Mouse (Mus musculus): Measurements from ENCODE around the gene Bace1. TPM values are rescaled to one million over a fixed set of nuclear protein-coding genes. Genes with fewer than 3 reads are reported as not detected.

The Bace1 gene
- total RNA-seq, 2 experiments from 2014 or later: 35.6 to 37.1 TPM

- no peak for DNase-seq (ENCODE audit: low spot score)
Observed at GRCm38 (mm10) chr9:45893681-45894080, 55.3 kb downstream of the Bace1 start.

- no peak for DNase-seq (ENCODE audit: low spot score)
Observed at GRCm38 (mm10) chr9:45905196-45905595, 66.8 kb downstream of the Bace1 start.

GRCm38 (mm10) chr9:45905811-45906237, 67.4 kb downstream of the Bace1 start:
- no peak for DNase-seq (ENCODE audit: low spot score)

- DNase-seq (ENCODE audit: low spot score): peak; percentile 91
Observed at GRCm38 (mm10) chr9:45906355-45907077, 68.1 kb downstream of the Bace1 start, which contains the start of the genes Pcsk7 and Rnf214. Gene Pcsk7, plus strand, starts transcription at chr9:45906497. Gene Rnf214, minus strand, starts transcription at chr9:45906911.

- no peak for DNase-seq (ENCODE audit: low spot score)
Observed at GRCm38 (mm10) chr9:45907078-45907428, 68.7 kb downstream of the Bace1 start.

DNA sequence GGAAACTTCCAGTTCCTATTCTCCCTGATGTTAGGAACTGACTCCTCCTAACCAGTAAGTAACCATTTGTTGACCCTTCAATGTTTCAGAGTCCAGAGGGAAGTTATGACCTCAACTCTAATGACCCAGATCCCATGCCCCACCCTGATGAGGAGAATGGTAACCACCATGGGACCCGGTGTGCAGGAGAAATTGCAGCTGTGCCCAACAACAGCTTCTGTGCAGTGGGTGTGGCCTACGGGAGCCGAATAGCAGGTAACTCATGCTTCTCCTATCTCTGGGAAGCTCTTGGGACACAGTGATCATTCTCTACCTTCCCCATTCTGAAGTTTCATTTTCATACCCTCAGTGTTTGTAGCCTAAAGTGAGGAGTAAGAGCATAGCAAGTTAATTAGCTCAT, 72.6 kb downstream of the Bace1 start:
- no peak for DNase-seq (ENCODE audit: low spot score)

DNA sequence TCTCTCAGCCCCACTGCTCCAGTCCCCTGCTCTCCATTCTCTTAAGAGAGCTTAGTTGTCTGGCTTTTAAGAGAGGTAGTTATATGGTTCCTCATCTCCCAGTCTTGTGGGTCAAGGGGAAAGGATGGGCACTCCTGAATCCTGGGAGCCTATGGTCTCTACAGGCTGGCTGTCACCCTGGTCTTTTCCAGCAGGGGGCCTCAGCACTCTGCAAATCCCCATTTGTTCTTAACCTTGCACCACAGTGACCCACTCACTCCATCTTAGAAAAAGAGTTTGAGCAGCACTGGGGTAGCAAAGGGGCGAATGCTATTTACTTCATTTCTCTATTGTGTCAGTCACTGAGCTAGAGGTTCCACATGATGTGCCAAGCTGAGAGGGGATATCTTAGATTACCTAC, 73.3 kb downstream of the Bace1 start:
- DNase-seq (ENCODE audit: low spot score): peak; percentile 51

Other genes starting within 250 kb of the Bace1 start
- gene Cep164, start 9.9 kb upstream of the Bace1 start, total RNA-seq (2021): 1 to 10 TPM; 2.4 to 2.6 TPM
- 1 to 10 TPM; 8.0 to 9.0 TPM for gene Pcsk7, start 67.9 kb downstream of the Bace1 start, total RNA-seq (2021)
- 10 to 100 TPM; 28.2 to 29.5 TPM for gene Rnf214, start 68.3 kb downstream of the Bace1 start, total RNA-seq (2021)
- 10 to 100 TPM; 40.9 to 62.1 TPM for gene Tagln, start 97.5 kb downstream of the Bace1 start, total RNA-seq (2021)
- 10 to 100 TPM; 57.8 to 66.2 TPM for gene Sidt2, start 116.7 kb downstream of the Bace1 start, total RNA-seq (2021)
- gene Pafah1b2, start 174.1 kb downstream of the Bace1 start, total RNA-seq (2021): 10 to 100 TPM; 23.6 to 32.0 TPM
- 10 to 100 TPM; 37.4 to 38.3 TPM for gene Sik3, start 174.2 kb downstream of the Bace1 start, total RNA-seq (2021)

Measured in gastrocnemius, adult 18-20 months (tissue).